Mouse (Mus musculus) heart, postnatal 0 days (tissue): Measurements from ENCODE around the gene Mrnip. TPM values are rescaled to one million over a fixed set of nuclear protein-coding genes. Genes with fewer than 3 reads are reported as not detected.
"Not testable (repeated sequence)": the region's sequence is repeated elsewhere in the genome, so short reads cannot be mapped to it uniquely, and the experiment has no call there.

Source experiments
- ATAC-seq: fragments of 200-750 bp; cut with Nextera tagmentation; 2 replicates; pipeline ENCODE4 v1.8.0; 2017; ENCODE audit warnings: low read depth, moderate number of reproducible peaks, moderate library complexity; ENCODE audit not compliant: insufficient read depth
- DNase-seq: peaks from one replicate; pipeline ENCODE4 v3.0.0-alpha.2; 2016; ENCODE audit warnings: low spot score
- H3K27ac ChIP-seq: fragments of 300-500 bp; sonication (generic); 2 replicates; pipeline ENCODE4 v1.5.1; 2014; ENCODE audit warnings: low read depth, mild to moderate bottlenecking
- H3K27me3 ChIP-seq: fragments of 300-500 bp; sonication (generic); 2 replicates; pipeline ENCODE4 v1.6.1; 2014; ENCODE audit warnings: low read length, mixed read lengths; ENCODE audit not compliant: control insufficient read depth, insufficient read depth
- H3K36me3 ChIP-seq: fragments of 300-500 bp; sonication (generic); replicated peaks from 2 replicates; pipeline ENCODE4 v1.6.1; 2014; ENCODE audit warnings: low read length, mixed read lengths; ENCODE audit not compliant: control insufficient read depth, insufficient read depth
- H3K4me1 ChIP-seq: fragments of 300-500 bp; sonication (generic); 2 replicates; pipeline ENCODE4 v1.6.1; 2014; ENCODE audit warnings: antibody characterized with exemption; ENCODE audit not compliant: control insufficient read depth, insufficient read depth
- H3K4me2 ChIP-seq: fragments of 300-500 bp; sonication (generic); 2 replicates; pipeline ENCODE4 v1.6.1; 2014; ENCODE audit warnings: low read depth, mild to moderate bottlenecking, low read length, moderate library complexity
- H3K4me3 ChIP-seq: fragments of 300-500 bp; sonication (generic); 2 replicates; pipeline ENCODE4 v1.5.1; 2014; ENCODE audit warnings: low read depth, low read length
- H3K9ac ChIP-seq: fragments of 300-500 bp; sonication (generic); replicated peaks from 2 replicates; pipeline ENCODE4 v1.6.1; 2014; ENCODE audit warnings: low read depth, low read length, mixed read lengths
- H3K9me3 ChIP-seq: fragments of 300-500 bp; sonication (generic); replicated peaks from 2 replicates; pipeline ENCODE4 v1.6.1; 2016; ENCODE audit warnings: low read length; ENCODE audit not compliant: control insufficient read depth
- CTCF ChIP-seq: IDR thresholded peaks from 2 replicates; pipeline ENCODE4 v1.5.1; 2016; ENCODE audit warnings: antibody characterized with exemption, control low read depth, low read depth
- EP300 ChIP-seq: IDR thresholded peaks from 2 replicates; pipeline ENCODE4 v1.6.1; 2016; ENCODE audit warnings: antibody characterized with exemption, low read depth
- WGBS: fragments of 180-500 bp; shearing (Covaris S2); extraction: QIAGEN DNeasy Blood & Tissue Kit; methylation state at CpG from one replicate; pipeline ENCODE4 v1.1.7; 2014; 5-methylcytosine and 5-hydroxymethylcytosine counted together
- polyA plus RNA-seq: library from polyadenylated mRNA; unstranded; fragments of >200 nt; fragmentation: Nextera tagmentation; extraction: Ambion mirVana; gene quantifications from 2 replicates; pipeline ENCODE4 v1.2.1, GENCODE M21; 2015
- total RNA-seq: library from RNA; depleted of rRNA; stranded (reverse); fragments of >200 nt; gene quantifications from 2 replicates; pipeline ENCODE4 v1.2.3, GENCODE M21; 2014; ENCODE audit warnings: low replicate concordance; rRNA removed

Mrnip gene
- total RNA-seq (6.3 and 18.6 TPM in 2 replicates), polyA plus RNA-seq (7.7 and 7.9 TPM in 2 replicates)

DNA sequence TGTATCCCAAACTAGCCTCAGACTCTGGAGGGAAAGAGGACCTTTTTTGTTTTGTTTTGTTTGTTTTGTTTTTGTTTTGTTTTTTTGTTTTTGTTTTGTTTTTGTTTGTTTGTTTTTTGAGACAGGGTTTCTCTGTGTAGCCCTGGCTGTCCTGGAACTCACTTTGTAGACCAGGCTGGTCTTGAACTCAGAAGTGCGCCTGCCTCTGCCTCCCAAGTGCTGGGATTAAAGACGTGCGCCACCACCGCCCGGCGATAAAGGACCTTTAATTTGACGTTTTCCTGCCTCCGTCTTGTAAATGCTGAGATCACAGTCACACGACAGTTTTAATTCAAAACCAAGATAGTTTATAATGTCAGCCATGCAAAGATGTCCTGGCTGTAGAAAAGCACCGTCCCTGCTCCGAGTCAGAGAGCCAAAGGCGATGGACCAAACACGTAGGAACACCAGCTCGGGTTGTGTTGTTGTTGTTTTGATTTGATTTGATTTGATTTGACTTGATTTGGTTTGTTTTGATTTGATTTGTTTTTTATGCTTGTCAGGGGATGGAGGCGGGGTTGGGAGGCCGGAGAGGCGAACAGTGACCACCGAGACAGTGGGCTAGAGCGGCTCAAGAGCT lies at the start of gene Mrnip:
Mrnip (plus strand) TSS at position 334 of the 619 bp plus-strand sequence.
- peak within 1 kb of the TSS; percentile 92 for H3K4me2 ChIP-seq
- H3K27ac ChIP-seq: peak within 1 kb of the TSS; percentile 64
- H3K36me3 ChIP-seq: peaks cover 30% of the 10 kb centered on the region
- not testable (repeated sequence) for H3K27me3 ChIP-seq, DNase-seq, H3K9me3 ChIP-seq, H3K4me1 ChIP-seq
- H3K4me3 ChIP-seq: peak within 1 kb of the TSS; percentile 66
- peak; percentile 32 for ATAC-seq
- WGBS: 4% methylated on average over 19 of the region's 19 CpGs
- peak within 1 kb of the TSS; percentile 61 for H3K9ac ChIP-seq

DNA sequence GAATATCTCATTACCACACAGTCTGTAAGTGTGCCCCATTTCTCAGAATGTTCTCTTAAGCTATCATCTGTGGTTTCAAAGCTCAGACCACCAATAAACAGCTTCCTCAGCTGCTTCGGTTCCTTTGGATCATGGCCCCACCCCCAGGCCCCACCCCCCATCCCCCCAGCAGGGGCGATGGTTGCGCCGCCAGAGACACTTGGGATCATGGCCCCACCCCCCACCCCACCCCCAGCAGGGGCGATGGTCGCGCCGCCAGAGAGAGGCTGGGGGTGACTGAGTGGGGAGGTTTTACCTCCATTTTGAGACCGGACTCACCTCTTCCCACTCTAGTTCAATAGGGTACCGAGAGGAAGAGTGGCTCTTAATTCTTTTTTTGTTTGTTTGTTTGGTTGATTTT lies 46.5 kb upstream of the Mrnip start:
- Histone ChIP-seq H3K4me3 (no peak overlapping the region), H3K9ac (no peak overlapping the region), H3K4me1 (peaks cover 3% of the 10 kb centered on the region; the same call in 1 of the 2 replicates), H3K27ac (no peak overlapping the region), H3K9me3 (no peaks in the 10 kb centered on the region), H3K27me3 (no peaks in the 10 kb centered on the region), H3K4me2 (peak overlapping the region; percentile 16; the same call in 1 of the 2 replicates), H3K36me3 (no peaks in the 10 kb centered on the region)
- TF ChIP-seq EP300 (no peak), CTCF (no peak)
- 4% methylated on average over 10 of the region's 10 CpGs for WGBS
- ATAC-seq (no peak), DNase-seq (no peak)

DNA sequence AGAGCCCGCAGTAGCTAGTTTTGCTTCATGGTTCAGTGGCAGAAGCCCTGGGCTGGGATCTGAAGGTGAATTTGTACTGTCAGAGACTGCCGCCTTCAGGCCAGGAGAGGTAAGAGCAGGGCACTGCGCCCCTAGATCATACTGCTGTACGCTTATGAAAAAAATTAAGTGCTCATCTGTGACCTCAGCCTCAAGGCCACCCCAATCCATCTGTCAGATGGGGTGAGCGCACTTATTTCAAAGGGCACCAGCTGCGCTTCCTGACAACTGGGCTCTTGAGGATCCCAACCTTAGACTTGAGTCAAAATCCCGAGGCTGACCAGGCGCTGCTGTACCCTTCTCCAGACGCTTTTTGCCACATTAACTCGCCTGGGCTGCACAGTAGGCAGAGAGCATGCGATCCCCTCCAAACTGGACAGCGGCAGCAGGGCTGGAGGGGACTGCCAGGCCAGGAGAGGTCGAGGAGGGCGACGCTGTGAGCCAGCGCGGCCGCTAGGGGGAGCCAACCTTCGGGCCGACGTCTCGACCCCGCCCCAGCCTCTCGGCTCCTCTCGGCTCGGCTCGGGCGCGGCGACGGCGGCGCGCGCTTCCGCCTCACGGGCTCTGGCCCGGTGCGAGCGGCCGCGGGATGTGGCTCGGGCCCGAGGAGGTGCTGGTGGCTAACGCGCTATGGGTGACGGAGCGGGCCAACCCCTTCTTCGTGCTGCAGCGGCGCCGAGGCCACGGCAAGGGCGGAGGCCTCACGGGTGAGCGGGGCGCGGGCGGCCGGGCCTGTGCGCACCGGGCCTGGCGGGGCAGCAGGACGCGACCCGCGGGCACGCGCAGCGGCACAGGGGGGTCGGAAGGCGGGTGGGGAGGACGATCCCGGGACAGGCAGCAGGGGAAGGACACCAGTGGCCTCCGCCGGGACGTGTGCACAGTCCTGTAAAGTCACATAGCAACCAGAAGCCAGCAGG lies 43.2 kb upstream of the Mrnip start, which contains the start of gene Tbc1d9b:
Tbc1d9b (plus strand) TSS at position 586 of the 956 bp plus-strand sequence.
- TF ChIP-seq CTCF (peak; percentile 83), EP300 (no peak)
- Histone ChIP-seq H3K27ac (peak within 1 kb of the TSS; percentile 91), H3K4me2 (peak within 1 kb of the TSS; percentile 87), H3K4me3 (peak within 1 kb of the TSS; percentile 96), H3K9me3 (no peaks in the 10 kb centered on the region), H3K36me3 (peaks cover 6% of the 10 kb centered on the region; the same call in 1 of the 2 replicates), H3K27me3 (no peaks in the 10 kb centered on the region), H3K9ac (peak within 1 kb of the TSS; percentile 99), H3K4me1 (peaks cover 8% of the 10 kb centered on the region; the same call in 1 of the 2 replicates)
- DNase-seq (peak; percentile 93), ATAC-seq (peak; percentile 92)
- whole genome bisulfite sequencing: under 1% methylated on average over 63 of the region's 77 CpGs

DNA sequence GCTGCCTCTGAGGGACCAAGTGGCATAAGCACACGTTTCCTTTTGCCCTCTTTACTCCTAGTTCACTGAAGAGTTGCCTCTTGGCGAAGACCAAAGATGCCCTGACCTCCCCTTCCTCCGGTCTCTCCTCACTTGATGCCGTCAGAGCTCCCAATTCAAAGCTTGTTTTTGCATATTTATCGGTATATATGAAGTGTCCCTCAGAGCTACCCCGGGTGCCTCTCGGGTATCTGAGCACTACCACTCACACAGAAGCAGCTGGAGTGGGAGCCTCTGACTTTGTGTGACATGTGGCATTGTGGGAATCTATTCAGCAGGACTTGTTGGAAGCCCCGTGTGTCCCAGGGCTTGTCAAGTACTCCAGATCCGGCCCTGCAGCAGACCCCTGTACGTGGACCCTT lies 42.4 kb upstream of the Mrnip start:
- Histone ChIP-seq H3K4me3 (peak overlapping the region; percentile 96), H3K36me3 (peaks cover 11% of the 10 kb centered on the region), H3K9ac (peak overlapping the region; percentile 99), H3K9me3 (no peaks in the 10 kb centered on the region), H3K4me2 (peak overlapping the region; percentile 87), H3K27ac (peak overlapping the region; percentile 91), H3K27me3 (no peaks in the 10 kb centered on the region), H3K4me1 (peaks cover 8% of the 10 kb centered on the region; the same call in 1 of the 2 replicates)
- WGBS: 4% methylated on average over 10 of the region's 10 CpGs
- no peak for TF ChIP-seq EP300
- no peak for TF ChIP-seq CTCF
- ATAC-seq (no peak), DNase-seq (no peak)

DNA sequence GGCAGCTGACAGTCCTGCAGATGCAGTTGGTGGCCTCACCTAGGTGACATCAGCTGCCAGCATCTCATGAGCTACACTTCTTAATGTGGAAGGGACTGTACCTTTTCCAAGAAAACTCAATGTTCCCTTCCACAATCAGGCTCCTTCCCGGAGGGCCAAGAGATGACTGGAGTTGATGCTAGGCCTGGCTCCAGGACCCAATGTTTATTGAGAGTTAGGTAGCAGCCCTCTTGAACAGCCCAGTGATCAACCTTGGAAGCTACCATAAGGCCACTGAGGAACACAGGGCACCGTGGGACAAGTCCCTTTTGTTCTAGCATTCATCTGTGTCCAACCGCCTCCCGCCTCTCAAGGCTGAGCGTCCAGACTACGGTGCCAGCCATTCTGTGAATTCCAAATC lies 42.0 kb upstream of the Mrnip start:
- Histone ChIP-seq H3K9ac (peak overlapping the region; percentile 99; the same call in 1 of the 2 replicates), H3K9me3 (no peaks in the 10 kb centered on the region), H3K4me3 (peak overlapping the region; percentile 96), H3K4me2 (peak overlapping the region; percentile 87), H3K36me3 (peaks cover 16% of the 10 kb centered on the region), H3K27ac (no peak overlapping the region), H3K27me3 (no peaks in the 10 kb centered on the region), H3K4me1 (peaks cover 8% of the 10 kb centered on the region; the same call in 1 of the 2 replicates)
- ATAC-seq (no peak), DNase-seq (no peak)
- TF ChIP-seq CTCF (no peak), EP300 (no peak)
- 81% methylated on average over 6 of the region's 6 CpGs for WGBS
